Mouse (Mus musculus) limb, embryonic 11.5 days (tissue): Measurements from ENCODE around the gene Smurf2. TPM values are rescaled to one million over a fixed set of nuclear protein-coding genes. Genes with fewer than 3 reads are reported as not detected.
A peak's percentile ranks its signal among the peaks of the same experiment; 100 is the strongest.

Experiments
- ATAC-seq: fragments of 200-750 bp; cut with Nextera tagmentation; 2 replicates; pipeline ENCODE4 v1.8.0; 2017; ENCODE audit warnings: low read depth; ENCODE audit not compliant: insufficient number of reproducible peaks, low FRiP score, low TSS enrichment
- DNase-seq: peaks from one replicate; pipeline ENCODE4 v3.0.0-alpha.2; 2015; ENCODE audit warnings: low spot score
- H3K27ac ChIP-seq: fragments of 300-500 bp; sonication (generic); replicated peaks from 2 replicates; pipeline ENCODE4 v1.5.1; 2014; ENCODE audit warnings: low read depth, mild to moderate bottlenecking, low read length
- H3K27me3 ChIP-seq: fragments of 300-500 bp; sonication (generic); 2 replicates; pipeline ENCODE4 v1.6.1; 2014; ENCODE audit warnings: mild to moderate bottlenecking, low read length, mixed read lengths; ENCODE audit not compliant: control insufficient read depth, insufficient read depth
- H3K36me3 ChIP-seq: fragments of 300-500 bp; sonication (generic); 2 replicates; pipeline ENCODE4 v1.6.1; 2014; ENCODE audit warnings: mild to moderate bottlenecking, low read length, moderate library complexity, mixed read lengths; ENCODE audit not compliant: control insufficient read depth, insufficient read depth
- H3K4me1 ChIP-seq: fragments of 300-500 bp; sonication (generic); 2 replicates; pipeline ENCODE4 v1.6.1; 2014; ENCODE audit warnings: low read length, mixed read lengths; ENCODE audit not compliant: control insufficient read depth, insufficient read depth
- H3K4me2 ChIP-seq: fragments of 300-500 bp; sonication (generic); 2 replicates; pipeline ENCODE4 v1.6.1; 2014; ENCODE audit warnings: low read depth, mild to moderate bottlenecking, moderate library complexity; ENCODE audit not compliant: severe bottlenecking
- H3K4me3 ChIP-seq: fragments of 300-500 bp; sonication (generic); 2 replicates; pipeline ENCODE4 v1.5.1; 2014; ENCODE audit warnings: low read depth, low read length
- H3K9ac ChIP-seq: fragments of 300-500 bp; sonication (generic); 2 replicates; pipeline ENCODE4 v1.6.1; 2014; ENCODE audit warnings: mild to moderate bottlenecking, low read length
- H3K9me3 ChIP-seq: fragments of 300-500 bp; sonication (generic); 2 replicates; pipeline ENCODE4 v1.6.1; 2016; ENCODE audit warnings: low read length; ENCODE audit not compliant: control insufficient read depth
- WGBS: fragments of 180-500 bp; shearing (Covaris S2); extraction: QIAGEN DNeasy Blood & Tissue Kit; methylation state at CpG from one replicate; pipeline ENCODE4 v1.1.7; 2014; 5-methylcytosine and 5-hydroxymethylcytosine counted together
- polyA plus RNA-seq: library from polyadenylated mRNA; unstranded; fragments of >200 nt; fragmentation: Nextera tagmentation; extraction: Ambion mirVana; gene quantifications from 2 replicates; pipeline ENCODE4 v1.2.1, GENCODE M21; 2014

Smurf2 gene
- polyA plus RNA-seq, 1 experiment from 2014 or later = 21.2 TPM

GRCm38 (mm10) chr11:106919612-106920550, 634 bp downstream of the Smurf2 start:
- no peaks in the 10 kb centered on the region for H3K27me3 ChIP-seq
- H3K9me3 ChIP-seq = no peaks in the 10 kb centered on the region
- peak overlapping the region; percentile 69 for H3K4me2 ChIP-seq
- peak; percentile 84 for ATAC-seq
- H3K4me1 ChIP-seq = peaks cover 11% of the 10 kb centered on the region; the same call in 1 of the 2 replicates
- H3K36me3 ChIP-seq = no peaks in the 10 kb centered on the region
- peak overlapping the region; percentile 88 for H3K9ac ChIP-seq
- WGBS = under 1% methylated on average over 51 of the region's 87 CpGs
- H3K4me3 ChIP-seq = peak overlapping the region; percentile 91
- H3K27ac ChIP-seq = peak overlapping the region; percentile 87
- DNase-seq = peak; percentile 67

- DNase-seq = no peak
- 37% methylated on average over 8 of the region's 8 CpGs for WGBS
- peaks cover 11% of the 10 kb centered on the region; the same call in 1 of the 2 replicates for H3K4me1 ChIP-seq
- ATAC-seq = no peak
- H3K9ac ChIP-seq = peak overlapping the region; percentile 88; the same call in 1 of the 2 replicates
- H3K27me3 ChIP-seq = no peaks in the 10 kb centered on the region
- H3K4me3 ChIP-seq = peak overlapping the region; percentile 91
- no peaks in the 10 kb centered on the region for H3K9me3 ChIP-seq
- H3K36me3 ChIP-seq = no peaks in the 10 kb centered on the region
- no peak overlapping the region for H3K27ac ChIP-seq
- H3K4me2 ChIP-seq = peak overlapping the region; percentile 69
These were observed 1.6 kb downstream of the Smurf2 start for GRCm38 (mm10) chr11:106918901-106919300.

- Histone ChIP-seq H3K9ac (no peak overlapping the region), H3K9me3 (no peaks in the 10 kb centered on the region), H3K27me3 (no peaks in the 10 kb centered on the region), H3K4me2 (no peak overlapping the region), H3K27ac (no peak overlapping the region), H3K4me1 (no peaks in the 10 kb centered on the region), H3K4me3 (no peak overlapping the region), H3K36me3 (no peaks in the 10 kb centered on the region)
- ATAC-seq (no peak), DNase-seq (no peak)
These were observed 9.3 kb downstream of the Smurf2 start for GRCm38 (mm10) chr11:106911257-106911656.

- DNase-seq = no peak
- H3K9ac ChIP-seq = no peak overlapping the region
- H3K9me3 ChIP-seq = no peaks in the 10 kb centered on the region
- no peak overlapping the region for H3K27ac ChIP-seq
- no peaks in the 10 kb centered on the region for H3K27me3 ChIP-seq
- no peaks in the 10 kb centered on the region for H3K36me3 ChIP-seq
- H3K4me1 ChIP-seq = no peaks in the 10 kb centered on the region
- ATAC-seq = no peak
- H3K4me3 ChIP-seq = no peak overlapping the region
- no peak overlapping the region for H3K4me2 ChIP-seq
These were observed 12.5 kb downstream of the Smurf2 start for GRCm38 (mm10) chr11:106908016-106908415.

GRCm38 (mm10) chr11:106907253-106907652, 13.3 kb downstream of the Smurf2 start:
- no peak for DNase-seq
- Histone ChIP-seq H3K27ac (no peak overlapping the region), H3K9ac (no peak overlapping the region), H3K9me3 (no peaks in the 10 kb centered on the region), H3K4me1 (no peaks in the 10 kb centered on the region), H3K4me2 (no peak overlapping the region), H3K27me3 (no peaks in the 10 kb centered on the region), H3K4me3 (no peak overlapping the region), H3K36me3 (no peaks in the 10 kb centered on the region)
- WGBS = 70% methylated on average over 1 of the region's 1 CpGs
- no peak for ATAC-seq

GRCm38 (mm10) chr11:106905707-106906106, 14.8 kb downstream of the Smurf2 start:
- WGBS = 89% methylated on average over 4 of the region's 4 CpGs
- Histone ChIP-seq H3K9ac (no peak overlapping the region), H3K27ac (no peak overlapping the region), H3K27me3 (no peaks in the 10 kb centered on the region), H3K4me1 (no peaks in the 10 kb centered on the region), H3K36me3 (no peaks in the 10 kb centered on the region), H3K4me2 (no peak overlapping the region), H3K9me3 (no peaks in the 10 kb centered on the region), H3K4me3 (no peak overlapping the region)
- ATAC-seq (no peak), DNase-seq (no peak)

- Histone ChIP-seq H3K27ac (no peak overlapping the region), H3K9ac (no peak overlapping the region), H3K27me3 (no peaks in the 10 kb centered on the region), H3K4me2 (no peak overlapping the region), H3K9me3 (no peaks in the 10 kb centered on the region), H3K4me3 (no peak overlapping the region), H3K36me3 (no peaks in the 10 kb centered on the region), H3K4me1 (no peaks in the 10 kb centered on the region)
- DNase-seq = no peak
- 94% methylated on average over 1 of the region's 1 CpGs for WGBS
- ATAC-seq = no peak
These were observed 20.7 kb downstream of the Smurf2 start for GRCm38 (mm10) chr11:106899804-106900203.

- ATAC-seq (no peak), DNase-seq (no peak)
- Histone ChIP-seq H3K4me2 (no peak overlapping the region), H3K4me1 (no peaks in the 10 kb centered on the region), H3K27ac (no peak overlapping the region), H3K27me3 (no peaks in the 10 kb centered on the region), H3K9me3 (no peaks in the 10 kb centered on the region), H3K4me3 (no peak overlapping the region), H3K36me3 (no peaks in the 10 kb centered on the region), H3K9ac (no peak overlapping the region)
- WGBS = 81% methylated on average over 2 of the region's 2 CpGs
These were observed 23.9 kb downstream of the Smurf2 start for GRCm38 (mm10) chr11:106896561-106897168.
